ENCODE assay signal across 9 mouse cellular contexts in genomic region chr8:46546431-46547176, GRCm38 (mm10). TPM values are rescaled to one million over a fixed set of nuclear protein-coding genes. Genes with fewer than 3 reads are reported as not detected.
DNase-seq lines count a peak whose midpoint lies in the region; ATAC-seq and TF ChIP-seq lines count a peak whose summit lies in the region.
"Had no signal": no experiment of that assay in that cellular context is flagged by ENCODE, and none has a peak within 500 bp of the region (broad histone marks: within the 10 kb centered on the region; RNA-seq: fewer than 3 reads in every experiment).

No protein-coding gene starts in this region.

- no peaks in the 10 kb centered on the region for H3K4me1 ChIP-seq in kidney, postnatal 0 days (replicated peaks; ENCODE audit: insufficient read depth, low read length)

- no peak overlapping the region for H3K4me2 ChIP-seq in kidney, postnatal 0 days (ENCODE audit: low read length)

- DNase-seq in spleen, adult 12 weeks (ENCODE audit: low spot score): peak; percentile 69
- no peak for DNase-seq in spleen, adult 18-20 months
- peak; percentile 65 for DNase-seq in kidney, postnatal 0 days (ENCODE audit: low spot score)
- DNase-seq in spleen, postnatal 10 days (ENCODE audit: low spot score in 2 of 2): peak; percentile 60 to 80
- no peak for DNase-seq in layer of hippocampus, adult 18-20 months (ENCODE audit: low spot score in 2 of 2)
- no peak for DNase-seq in cerebellum, adult 11 months

- no peak overlapping the region for H3K4me3 ChIP-seq in kidney, postnatal 0 days (replicated peaks; ENCODE audit: low read depth, low read length)
- H3K4me3 ChIP-seq: left cerebral cortex, adult 2 months had no signal

- no peaks in the 10 kb centered on the region for H3K27me3 ChIP-seq in kidney, postnatal 0 days (ENCODE audit: insufficient read depth, low read length)

- no peak for TF ChIP-seq CTCF in kidney, postnatal 0 days (IDR thresholded peaks at IDR 0.05; ENCODE audit: low read depth)

- peak; percentile 72 for ATAC-seq in erythroblast, adult 5-6 weeks (replicated peaks; ENCODE audit: low FRiP score, poor library complexity, severe bottlenecking)
- peak; percentile 38 for ATAC-seq in kidney, postnatal 0 days (replicated peaks; ENCODE audit: low FRiP score, low read depth)
- no peak for ATAC-seq in frontal cortex, adult (ENCODE audit: low TSS enrichment)

- peak overlapping the region; percentile 69 for H3K27ac ChIP-seq in kidney, postnatal 0 days
- H3K27ac ChIP-seq: left cerebral cortex, adult 2 months had no signal

- 48% methylated on average over 11 of the region's 11 CpGs for WGBS in kidney, postnatal 0 days

- H3K9me3 ChIP-seq in kidney, postnatal 0 days (replicated peaks; ENCODE audit: low read length): no peaks in the 10 kb centered on the region

- H3K9ac ChIP-seq in kidney, postnatal 0 days (ENCODE audit: low read depth, low read length): no peak overlapping the region

- H3K36me3 ChIP-seq in kidney, postnatal 0 days (ENCODE audit: insufficient read depth, low read length): no peaks in the 10 kb centered on the region

RNA-seq across cellular contexts. Expression of gene Cenpu, which starts 5.2 kb away (rescaled TPM):
- total RNA-seq in erythroblast, adult 5-6 weeks (2015; ENCODE audit: low replicate concordance): 6.5 and 19.4 TPM in 2 replicates
- total RNA-seq in erythroblast, adult 5-6 weeks (2017; ENCODE audit: low replicate concordance): 30.5 and 31.9 TPM in 2 replicates
- polyA plus RNA-seq in kidney, postnatal 0 days (2015; fragmentation: Nextera tagmentation; extraction: Ambion mirVana): 9.7 and 11.9 TPM in 2 replicates
- 1 to 10 TPM; 1.4 to 2.1 TPM for total RNA-seq in layer of hippocampus, adult 18-20 months (2021)

Comparison
In these comparisons a context has a peak if more than half of its experiments do, and no peak if none do; other contexts are left out.
1. DNase-seq: peak in spleen, adult 12 weeks (single experiment), kidney, postnatal 0 days (single experiment) and spleen, postnatal 10 days (2 of 2); none in spleen, adult 18-20 months (0 of 2), layer of hippocampus, adult 18-20 months (0 of 2) and cerebellum, adult 11 months (single experiment).